Mouse (Mus musculus) lung, embryonic 15.5 days (tissue): ENCODE measurements around the gene Chst11. TPM values are rescaled to one million over a fixed set of nuclear protein-coding genes. Genes with fewer than 3 reads are reported as not detected.
"Not testable (repeated sequence)": the region's sequence is repeated elsewhere in the genome, so short reads cannot be mapped to it uniquely, and the experiment has no call there.

ENCODE experiments used
- ATAC-seq: fragments of 200-750 bp; cut with Nextera tagmentation; 2 replicates; pipeline ENCODE4 v1.8.0; 2017; ENCODE audit warnings: moderate number of reproducible peaks, borderline replicate concordance; ENCODE audit not compliant: low FRiP score, low TSS enrichment; ENCODE audit errors: extremely low read depth
- H3K27ac ChIP-seq: fragments of 300-500 bp; sonication (generic); 2 replicates; pipeline ENCODE4 v1.5.1; 2015; ENCODE audit warnings: moderate library complexity, mild to moderate bottlenecking, inconsistent platforms
- H3K27me3 ChIP-seq: fragments of 300-500 bp; sonication (generic); 2 replicates; pipeline ENCODE4 v1.6.1; 2015; ENCODE audit warnings: inconsistent platforms
- H3K36me3 ChIP-seq: fragments of 300-500 bp; sonication (generic); 2 replicates; pipeline ENCODE4 v1.6.1; 2015; ENCODE audit warnings: inconsistent platforms
- H3K4me1 ChIP-seq: fragments of 300-500 bp; sonication (generic); 2 replicates; pipeline ENCODE4 v1.6.1; 2015; ENCODE audit warnings: inconsistent platforms
- H3K4me2 ChIP-seq: fragments of 300-500 bp; sonication (generic); 2 replicates; pipeline ENCODE4 v1.6.1; 2015; ENCODE audit warnings: inconsistent platforms, mild to moderate bottlenecking, moderate library complexity
- H3K4me3 ChIP-seq: fragments of 300-500 bp; sonication (generic); 2 replicates; pipeline ENCODE4 v1.5.1; 2015; ENCODE audit warnings: mild to moderate bottlenecking, inconsistent platforms
- H3K9ac ChIP-seq: fragments of 300-500 bp; sonication (generic); 2 replicates; pipeline ENCODE4 v1.6.1; 2015; ENCODE audit warnings: inconsistent platforms
- H3K9me3 ChIP-seq: fragments of 300-500 bp; sonication (generic); 2 replicates; pipeline ENCODE4 v1.6.1; 2016; ENCODE audit warnings: inconsistent platforms
- WGBS: fragments of 180-500 bp; shearing (Covaris S2); methylation state at CpG from one replicate; pipeline ENCODE4 v1.1.7; 2015; 5-methylcytosine and 5-hydroxymethylcytosine counted together
- polyA plus RNA-seq: library from polyadenylated mRNA; unstranded; fragments of >200 nt; fragmentation: Nextera tagmentation; extraction: Ambion mirVana; gene quantifications from 2 replicates; pipeline ENCODE4 v1.2.1, GENCODE M21; 2015

The Chst11 gene
- polyA plus RNA-seq, 1 experiment from 2014 or later = 2.0 TPM

DNA sequence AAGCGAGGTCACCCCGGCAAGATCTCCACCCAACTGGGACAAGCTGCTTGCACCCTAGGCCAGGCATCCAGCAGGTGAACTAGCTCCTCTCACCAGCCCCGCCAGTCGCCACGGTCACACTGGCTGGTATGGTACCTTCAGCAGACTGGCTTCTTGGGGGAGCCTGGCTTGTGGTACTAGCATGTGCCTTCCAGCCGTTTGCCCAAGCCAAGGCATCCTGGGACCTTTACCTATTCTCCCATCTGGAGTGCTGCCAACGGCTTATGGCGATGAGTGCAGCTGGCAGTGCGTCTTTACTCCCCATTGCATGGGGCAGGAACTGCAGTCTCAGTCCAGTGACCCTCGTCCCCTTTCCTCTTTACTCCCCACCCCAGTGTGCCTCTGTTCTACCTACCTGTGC is 133.7 kb downstream of the Chst11 start:
- Histone ChIP-seq H3K4me1 (peaks cover 16% of the 10 kb centered on the region), H3K27ac (no peak overlapping the region), H3K36me3 (no peaks in the 10 kb centered on the region), H3K4me3 (no peak overlapping the region), H3K9me3 (no peaks in the 10 kb centered on the region), H3K9ac (no peak overlapping the region), H3K27me3 (no peaks in the 10 kb centered on the region), H3K4me2 (no peak overlapping the region)
- WGBS = 64% methylated on average over 10 of the region's 10 CpGs
- no peak for ATAC-seq

DNA sequence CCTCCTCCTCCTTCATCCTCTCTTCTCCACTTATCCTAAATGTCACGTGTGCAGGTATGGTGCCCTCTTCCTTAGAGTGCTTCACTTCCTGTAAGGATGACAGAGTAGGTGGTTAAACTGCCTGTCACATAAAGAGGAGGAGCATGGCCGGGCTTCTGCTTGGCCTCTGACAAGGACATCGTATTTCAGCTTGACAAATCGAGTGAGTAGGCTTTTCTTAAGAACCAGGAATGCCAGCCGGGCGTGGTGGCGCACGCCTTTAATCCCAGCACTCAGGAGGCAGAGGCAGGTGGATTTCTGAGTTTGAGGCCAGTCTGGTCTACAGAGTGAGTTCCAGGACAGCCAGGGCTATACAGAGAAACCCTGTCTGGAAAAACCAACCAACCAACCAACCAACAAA is 134.2 kb downstream of the Chst11 start:
- not testable (repeated sequence) for H3K27me3 ChIP-seq, ATAC-seq, H3K4me3 ChIP-seq, H3K4me2 ChIP-seq, H3K9me3 ChIP-seq, H3K27ac ChIP-seq, H3K9ac ChIP-seq, H3K36me3 ChIP-seq
- 54% methylated on average over 8 of the region's 8 CpGs for WGBS
- H3K4me1 ChIP-seq = peaks cover 16% of the 10 kb centered on the region

DNA sequence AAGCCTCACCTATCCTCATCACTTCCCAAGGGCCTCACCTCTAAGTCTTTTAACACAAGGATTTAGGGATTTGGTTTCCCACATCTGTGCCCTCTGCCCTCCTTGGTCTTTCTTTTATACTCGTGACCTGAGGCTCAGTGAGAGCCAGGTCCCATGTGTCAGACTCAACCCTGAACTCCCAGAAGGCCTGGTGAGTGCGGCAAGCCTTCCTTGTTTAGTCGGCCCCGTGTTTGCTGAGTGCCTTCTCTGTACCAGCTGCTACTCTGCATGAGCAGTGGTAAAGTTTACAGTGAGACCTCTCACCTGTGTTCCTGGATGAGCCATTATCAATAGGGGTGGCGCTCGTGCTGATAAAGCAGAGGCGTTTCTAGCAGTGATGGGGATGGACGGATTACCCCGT is 134.6 kb downstream of the Chst11 start:
- Histone ChIP-seq H3K4me1 (peaks cover 16% of the 10 kb centered on the region), H3K9me3 (no peaks in the 10 kb centered on the region), H3K27me3 (no peaks in the 10 kb centered on the region), H3K36me3 (no peaks in the 10 kb centered on the region), H3K27ac (no peak overlapping the region), H3K4me2 (no peak overlapping the region), H3K4me3 (no peak overlapping the region), H3K9ac (no peak overlapping the region)
- WGBS = 43% methylated on average over 9 of the region's 9 CpGs
- ATAC-seq = no peak

DNA sequence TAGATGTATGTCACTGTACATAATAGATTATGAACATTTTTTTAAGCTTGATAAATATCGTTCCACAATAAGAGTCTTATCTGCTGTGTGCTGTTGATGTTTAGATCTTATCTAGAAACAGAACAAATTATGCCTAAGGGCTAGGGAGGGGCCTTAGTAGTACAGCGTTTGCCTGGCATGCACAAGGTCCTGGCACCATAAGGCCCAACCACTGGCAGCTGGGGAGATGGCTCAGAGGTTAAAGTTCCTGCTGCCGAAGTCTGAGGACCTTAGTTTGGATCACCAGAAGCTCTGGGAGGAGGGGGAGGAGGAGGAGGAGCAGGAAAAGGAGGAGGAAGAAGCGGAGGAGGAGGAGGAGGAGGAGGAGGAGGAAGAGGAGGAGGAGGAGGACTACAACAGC is 135.6 kb downstream of the Chst11 start:
- Histone ChIP-seq H3K27ac (no peak overlapping the region), H3K27me3 (no peaks in the 10 kb centered on the region), H3K4me1 (peaks cover 16% of the 10 kb centered on the region), H3K36me3 (no peaks in the 10 kb centered on the region), H3K4me2 (no peak overlapping the region), H3K4me3 (no peak overlapping the region), H3K9me3 (no peaks in the 10 kb centered on the region), H3K9ac (no peak overlapping the region)
- no peak for ATAC-seq
- 30% methylated on average over 4 of the region's 4 CpGs for WGBS

DNA sequence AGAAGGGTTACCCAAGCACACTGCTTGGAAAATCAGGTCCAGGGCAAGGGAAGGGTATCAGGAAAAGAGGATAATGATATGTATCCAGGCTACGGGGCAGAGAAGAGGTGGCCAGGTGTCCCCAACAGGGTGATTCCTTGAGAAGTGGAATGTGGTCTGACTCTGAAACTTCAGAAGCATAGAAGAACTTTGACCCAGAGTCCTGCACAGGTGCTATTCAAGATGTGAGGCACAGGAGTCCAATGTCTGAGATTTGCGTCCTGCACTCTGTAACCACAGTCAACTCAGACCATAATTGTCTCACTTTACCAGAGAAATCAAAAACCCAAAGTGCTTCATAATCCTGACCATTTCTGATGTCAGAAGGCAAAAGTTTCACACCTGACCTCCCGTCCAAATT is 139.3 kb downstream of the Chst11 start:
- Histone ChIP-seq H3K4me3 (no peak overlapping the region), H3K36me3 (no peaks in the 10 kb centered on the region), H3K9ac (no peak overlapping the region), H3K4me2 (no peak overlapping the region), H3K27me3 (no peaks in the 10 kb centered on the region), H3K9me3 (no peaks in the 10 kb centered on the region), H3K27ac (no peak overlapping the region), H3K4me1 (0 out of 2 replicates have a peak, but pooled peaks cover under 1% of the 10 kb centered on the region)
- no peak for ATAC-seq
- WGBS = 81% methylated on average over 3 of the region's 3 CpGs

DNA sequence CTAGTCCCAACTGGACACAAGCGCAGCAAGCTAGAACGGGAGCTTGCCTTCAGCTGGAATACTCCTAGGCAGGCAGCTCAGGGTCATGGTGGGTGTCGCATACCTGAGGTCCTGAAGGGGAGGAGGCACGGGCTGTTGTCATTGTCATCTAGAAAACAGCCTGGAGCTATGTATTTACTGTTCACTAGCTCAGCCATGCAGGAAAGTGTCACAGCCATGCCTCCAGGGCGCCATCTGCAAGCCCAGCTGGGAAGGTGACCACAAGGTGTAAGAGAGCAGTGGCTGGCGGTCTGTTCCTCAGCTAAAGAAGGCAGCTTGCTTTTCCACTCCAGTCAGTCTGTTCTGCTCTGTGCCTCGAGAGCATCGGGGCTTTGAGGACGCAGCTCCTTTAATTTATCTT is 141.1 kb downstream of the Chst11 start:
- Histone ChIP-seq H3K9ac (no peak overlapping the region), H3K27ac (no peak overlapping the region), H3K27me3 (no peaks in the 10 kb centered on the region), H3K4me1 (peaks cover 8% of the 10 kb centered on the region; the same call in 1 of the 2 replicates), H3K4me2 (no peak overlapping the region), H3K9me3 (no peaks in the 10 kb centered on the region), H3K4me3 (no peak overlapping the region), H3K36me3 (no peaks in the 10 kb centered on the region)
- no peak for ATAC-seq
- 47% methylated on average over 9 of the region's 9 CpGs for WGBS

DNA sequence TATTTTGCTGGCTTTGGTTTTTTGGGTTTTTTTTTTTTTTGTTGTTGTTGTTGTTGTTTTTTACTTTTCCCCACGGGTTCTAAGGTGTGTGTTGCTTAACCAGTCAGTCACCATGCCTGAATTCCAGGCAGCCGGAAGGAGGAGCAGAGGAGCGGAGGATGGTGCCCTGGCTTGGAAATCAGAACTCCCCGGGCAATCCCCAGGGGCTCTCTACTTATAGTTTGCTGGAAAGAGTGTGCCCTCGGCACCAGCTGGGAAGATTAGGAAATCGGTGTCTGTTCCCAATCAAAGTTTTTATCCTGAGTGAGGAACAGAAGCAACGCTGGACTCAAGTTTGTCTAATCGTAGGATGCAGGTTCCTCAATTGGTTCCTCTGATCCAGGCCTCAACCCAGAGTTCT is 143.1 kb downstream of the Chst11 start:
- H3K4me3 ChIP-seq = no peak overlapping the region
- H3K9me3 ChIP-seq = no peaks in the 10 kb centered on the region
- 73% methylated on average over 8 of the region's 8 CpGs for WGBS
- H3K4me1 ChIP-seq = peaks cover 8% of the 10 kb centered on the region; the same call in 1 of the 2 replicates
- H3K36me3 ChIP-seq = no peaks in the 10 kb centered on the region
- H3K27me3 ChIP-seq = no peaks in the 10 kb centered on the region
- ATAC-seq = no peak
- no peak overlapping the region for H3K9ac ChIP-seq
- no peak overlapping the region for H3K4me2 ChIP-seq
- H3K27ac ChIP-seq = no peak overlapping the region

DNA sequence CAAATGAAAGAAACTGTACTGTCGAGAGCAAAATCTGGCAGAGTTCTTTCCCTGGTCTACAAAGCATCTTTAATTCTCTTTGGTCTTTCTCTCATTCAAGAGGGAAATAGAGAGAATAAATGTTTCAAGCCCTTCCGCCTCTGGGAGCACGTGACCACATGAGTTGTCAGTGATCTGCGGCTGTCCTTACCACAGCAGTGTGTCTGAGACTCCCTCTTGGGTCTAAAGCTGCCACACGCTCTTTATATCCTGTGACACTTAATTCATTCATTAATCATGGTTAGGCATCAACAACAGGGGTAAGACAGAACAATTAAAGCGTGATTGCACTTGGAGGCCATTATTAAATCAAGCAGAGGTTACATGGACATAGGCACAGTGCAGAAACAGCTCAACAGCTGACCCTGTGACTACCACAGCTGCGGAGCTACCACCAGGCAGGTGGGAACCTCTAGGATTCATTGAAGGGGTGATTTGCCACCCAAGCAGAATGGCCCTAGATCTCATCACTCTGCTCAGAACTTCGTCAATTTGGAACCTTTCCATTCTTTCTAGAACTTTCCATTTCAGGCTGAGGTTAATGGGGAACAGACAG is 144.4 kb downstream of the Chst11 start:
- no peaks in the 10 kb centered on the region for H3K9me3 ChIP-seq

DNA sequence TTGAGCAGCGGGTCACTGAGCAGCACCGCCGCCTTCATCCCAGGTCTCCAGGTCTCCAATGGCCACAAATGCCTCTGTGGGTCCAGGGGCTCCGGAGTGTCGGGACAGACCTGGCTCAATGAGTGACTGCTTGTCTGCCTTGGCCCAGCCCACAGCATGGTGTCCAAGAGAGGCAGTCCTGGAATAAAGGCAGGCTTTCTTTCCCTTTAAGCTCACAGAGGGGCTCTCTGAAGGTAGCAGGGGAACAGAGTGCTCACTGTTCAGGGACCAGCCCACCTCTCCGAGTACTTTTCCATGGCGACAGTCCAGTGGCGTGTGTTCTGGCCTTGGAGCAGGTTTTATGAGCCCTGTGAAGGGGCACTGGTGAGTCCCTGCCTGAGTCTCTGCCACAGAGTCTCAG is 145.3 kb downstream of the Chst11 start:
- 56% methylated on average over 8 of the region's 8 CpGs for WGBS
- H3K27me3 ChIP-seq = no peaks in the 10 kb centered on the region
- no peaks in the 10 kb centered on the region for H3K9me3 ChIP-seq
- H3K4me1 ChIP-seq = peaks cover 14% of the 10 kb centered on the region; the same call in 1 of the 2 replicates
- peak; percentile 60; the same call in 1 of the 2 replicates for ATAC-seq
- 0 out of 2 replicates have a peak overlapping the region, but pooled peaks have one; percentile 2 for H3K4me2 ChIP-seq
- H3K4me3 ChIP-seq = no peak overlapping the region
- no peak overlapping the region for H3K9ac ChIP-seq
- peak overlapping the region; percentile 69 for H3K27ac ChIP-seq
- no peaks in the 10 kb centered on the region for H3K36me3 ChIP-seq

More for the DNA sequence above, 144.4 kb downstream of the Chst11 start:
- Histone ChIP-seq H3K4me1 (peaks cover 9% of the 10 kb centered on the region; the same call in 1 of the 2 replicates), H3K36me3 (no peaks in the 10 kb centered on the region), H3K9ac (no peak overlapping the region), H3K27ac (no peak overlapping the region; the same call in 1 of the 2 replicates), H3K4me2 (no peak overlapping the region), H3K4me3 (no peak overlapping the region), H3K27me3 (no peaks in the 10 kb centered on the region)
- no peak for ATAC-seq
- 64% methylated on average over 8 of the region's 8 CpGs for WGBS

DNA sequence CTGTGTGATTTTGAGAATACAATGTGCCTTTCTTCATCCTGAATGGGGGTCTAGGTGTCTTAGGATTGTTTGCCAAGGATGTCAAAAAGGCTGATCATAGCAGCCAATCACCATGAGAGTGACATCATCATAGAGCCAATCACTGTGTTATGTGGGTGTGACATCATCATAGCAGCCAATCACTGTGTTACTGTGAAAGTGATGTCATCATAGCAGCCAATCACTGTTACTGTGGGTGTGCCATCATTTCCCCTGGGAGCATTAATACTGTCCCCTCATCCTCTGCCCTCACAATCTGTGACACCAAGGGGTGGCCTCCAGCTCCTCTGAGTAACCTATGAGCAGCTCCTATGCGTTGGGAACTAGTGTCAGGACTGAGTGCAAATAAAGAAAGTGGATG is 146.6 kb downstream of the Chst11 start:
- ATAC-seq = no peak
- peaks cover 14% of the 10 kb centered on the region; the same call in 1 of the 2 replicates for H3K4me1 ChIP-seq
- no peaks in the 10 kb centered on the region for H3K27me3 ChIP-seq
- no peak overlapping the region for H3K27ac ChIP-seq
- no peak overlapping the region for H3K4me3 ChIP-seq
- no peaks in the 10 kb centered on the region for H3K36me3 ChIP-seq
- no peaks in the 10 kb centered on the region for H3K9me3 ChIP-seq
- WGBS = 92% methylated on average over 1 of the region's 1 CpGs
- no peak overlapping the region for H3K4me2 ChIP-seq
- no peak overlapping the region for H3K9ac ChIP-seq

DNA sequence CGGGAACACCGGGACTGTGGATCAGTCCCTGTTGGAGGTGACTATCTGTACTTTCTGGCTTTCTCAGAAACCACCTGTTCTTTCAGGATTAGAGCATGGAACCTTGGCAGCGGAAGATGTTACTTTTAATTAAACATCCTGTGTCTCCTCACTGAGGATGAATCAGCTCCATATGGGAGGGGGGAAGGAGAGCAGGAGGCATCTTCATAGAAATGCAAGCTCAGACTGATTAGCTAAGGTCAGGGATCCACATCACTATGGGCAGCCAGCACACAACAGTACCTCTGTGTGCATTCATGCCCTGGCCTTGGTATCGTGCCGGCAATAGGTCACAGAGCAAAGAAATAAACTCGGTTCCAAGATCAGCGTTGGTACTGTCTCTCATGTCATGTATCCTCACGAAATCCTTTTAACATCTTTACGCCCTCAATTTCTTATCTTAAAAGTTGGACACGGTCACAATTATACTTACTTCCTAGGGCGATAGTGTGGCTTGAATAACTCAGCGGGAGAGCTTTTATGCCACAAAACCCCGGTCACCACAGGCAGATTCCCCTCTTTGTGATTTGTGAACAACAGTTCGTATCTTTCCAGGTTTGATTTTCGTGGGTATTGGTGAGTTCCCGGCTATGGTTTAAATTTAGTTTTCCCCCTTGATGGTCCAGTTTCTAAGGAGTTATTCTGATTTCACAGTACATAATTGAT is 148.7 kb downstream of the Chst11 start:
- ATAC-seq = no peak
- H3K27me3 ChIP-seq = no peaks in the 10 kb centered on the region
- H3K4me2 ChIP-seq = no peak overlapping the region
- H3K36me3 ChIP-seq = no peaks in the 10 kb centered on the region
- no peak overlapping the region for H3K9ac ChIP-seq
- no peaks in the 10 kb centered on the region for H3K9me3 ChIP-seq
- 49% methylated on average over 16 of the region's 16 CpGs for WGBS
- H3K27ac ChIP-seq = no peak overlapping the region
- peaks cover 14% of the 10 kb centered on the region; the same call in 1 of the 2 replicates for H3K4me1 ChIP-seq
- H3K4me3 ChIP-seq = no peak overlapping the region

DNA sequence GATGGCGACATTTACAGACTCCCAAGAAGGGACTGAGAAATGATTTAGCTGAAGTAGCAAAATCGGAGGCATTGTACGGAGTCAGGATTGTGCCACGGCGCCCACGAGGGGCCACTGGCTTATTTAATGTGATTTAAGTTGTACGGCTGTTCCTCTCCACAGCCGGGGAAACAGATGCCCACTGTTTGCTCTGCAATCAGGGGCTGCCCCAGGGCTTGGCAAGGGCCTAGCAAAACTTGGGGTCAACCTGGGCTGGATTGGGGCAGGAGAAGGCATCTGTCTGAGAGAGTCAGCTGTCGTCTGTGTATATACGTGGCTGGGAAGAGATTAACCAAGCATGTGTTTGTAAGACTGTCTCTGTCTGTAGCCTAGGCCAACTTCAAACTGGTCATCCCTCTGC is 149.6 kb downstream of the Chst11 start:
- Histone ChIP-seq H3K4me2 (no peak overlapping the region), H3K4me3 (no peak overlapping the region), H3K27ac (no peak overlapping the region), H3K4me1 (peaks cover 10% of the 10 kb centered on the region; the same call in 1 of the 2 replicates), H3K27me3 (no peaks in the 10 kb centered on the region), H3K9me3 (no peaks in the 10 kb centered on the region), H3K9ac (no peak overlapping the region), H3K36me3 (no peaks in the 10 kb centered on the region)
- WGBS = 20% methylated on average over 10 of the region's 10 CpGs
- ATAC-seq = no peak
